ENCODE assay signal across 8 mouse cellular contexts in genomic region chr5:3344081-3344631, GRCm38 (mm10). TPM values are rescaled to one million over a fixed set of nuclear protein-coding genes. Genes with fewer than 3 reads are reported as not detected.
A peak's percentile ranks its signal among the peaks of the same experiment; 100 is the strongest.
DNase-seq lines count a peak whose midpoint lies in the region; ATAC-seq lines count a peak whose summit lies in the region.

No protein-coding gene starts in this region.

- no peaks in the 10 kb centered on the region for H3K36me3 ChIP-seq in intestine, embryonic 15.5 days
- peaks cover 4% of the 10 kb centered on the region; the same call in 1 of the 2 replicates for H3K36me3 ChIP-seq in midbrain, embryonic 10.5 days

- intact Hi-C loops in gastrocnemius, postnatal 36 days (cut with DNase I): no loop called here
- intact Hi-C loops in left cerebral cortex, postnatal 4 days (cut with DNase I): loop anchor here (5.0 kb wide), 1 partner anchor 192 kb away; no protein-coding TSS in a partner anchor

- peak; percentile 77 for ATAC-seq in intestine, embryonic 15.5 days

- no peaks in the 10 kb centered on the region for H3K9me3 ChIP-seq in intestine, embryonic 15.5 days
- 0 out of 2 replicates have a peak, but pooled peaks cover 3% of the 10 kb centered on the region for H3K9me3 ChIP-seq in midbrain, embryonic 10.5 days (replicated peaks)

- peak overlapping the region; percentile 83 for H3K4me3 ChIP-seq in intestine, embryonic 15.5 days (replicated peaks)
- H3K4me3 ChIP-seq in midbrain, embryonic 10.5 days: peak overlapping the region; percentile 79

- peak overlapping the region; percentile 84 for H3K9ac ChIP-seq in intestine, embryonic 15.5 days

- peak; percentile 77 to 81 for DNase-seq in adrenal gland, adult 18-20 months (ENCODE audit: low spot score in 2 of 2)
- DNase-seq in embryo, embryonic 10.5 days (ENCODE audit: low spot score): peak; percentile 83
- DNase-seq in gastrocnemius, postnatal 36 days: peak; percentile 70 to 72
- DNase-seq in left cerebral cortex, postnatal 4 days: peak; percentile 89
- peak; percentile 82 for DNase-seq in midbrain, embryonic 10.5 days (ENCODE audit: low spot score)
- DNase-seq in right cerebral cortex, postnatal 36 days (ENCODE audit: low spot score in 2 of 2): peak; percentile 62 to 69
- DNase-seq in urinary bladder, postnatal 4 days (ENCODE audit: low spot score in 2 of 2): peak; percentile 76 to 84

- no peaks in the 10 kb centered on the region for H3K27me3 ChIP-seq in intestine, embryonic 15.5 days (replicated peaks)
- H3K27me3 ChIP-seq in midbrain, embryonic 10.5 days (ENCODE audit: low read depth, poor library complexity, severe bottlenecking): peaks cover 31% of the 10 kb centered on the region

- peak overlapping the region; percentile 92 for H3K27ac ChIP-seq in intestine, embryonic 15.5 days
- H3K27ac ChIP-seq in midbrain, embryonic 10.5 days (replicated peaks): peak overlapping the region; percentile 88

- H3K4me2 ChIP-seq in intestine, embryonic 15.5 days (replicated peaks): peak overlapping the region; percentile 95

- H3K4me1 ChIP-seq in intestine, embryonic 15.5 days (replicated peaks): no peaks in the 10 kb centered on the region
- peaks cover 33% of the 10 kb centered on the region for H3K4me1 ChIP-seq in midbrain, embryonic 10.5 days

- WGBS in intestine, embryonic 15.5 days: under 1% methylated on average over 56 of the region's 58 CpGs
- WGBS in midbrain, embryonic 10.5 days: under 1% methylated on average over 56 of the region's 58 CpGs

RNA-seq across cellular contexts. Expression of gene Cdk6, which starts 2.9 kb away (rescaled TPM):
- 10 to 100 TPM in 1 of 2 experiments, 1 to 10 TPM in 1; 9.5 to 17.1 TPM for total RNA-seq in adrenal gland, adult 18-20 months (2021)
- 1 to 10 TPM; 1.4 to 2.1 TPM for total RNA-seq in gastrocnemius, postnatal 36 days (2021)
- polyA plus RNA-seq in intestine, embryonic 15.5 days (2015; fragmentation: Nextera tagmentation; extraction: Ambion mirVana): 30.1 and 32.6 TPM in 2 replicates
- 10 to 100 TPM; 15.6 to 16.4 TPM for total RNA-seq in left cerebral cortex, postnatal 4 days (2021)
- 16.5 and 21.6 TPM in 2 replicates for polyA plus RNA-seq in midbrain, embryonic 10.5 days (2016; fragmentation: Nextera tagmentation; extraction: Ambion mirVana)

Comparison
In these comparisons a context has a peak if more than half of its experiments do, and no peak if none do; other contexts are left out.
1. Peak in every context shown above with its lines: DNase-seq, ATAC-seq, H3K4me3 ChIP-seq and H3K27ac ChIP-seq.